ENCODE assay signal across 10 mouse cellular contexts in the genomic region with DNA sequence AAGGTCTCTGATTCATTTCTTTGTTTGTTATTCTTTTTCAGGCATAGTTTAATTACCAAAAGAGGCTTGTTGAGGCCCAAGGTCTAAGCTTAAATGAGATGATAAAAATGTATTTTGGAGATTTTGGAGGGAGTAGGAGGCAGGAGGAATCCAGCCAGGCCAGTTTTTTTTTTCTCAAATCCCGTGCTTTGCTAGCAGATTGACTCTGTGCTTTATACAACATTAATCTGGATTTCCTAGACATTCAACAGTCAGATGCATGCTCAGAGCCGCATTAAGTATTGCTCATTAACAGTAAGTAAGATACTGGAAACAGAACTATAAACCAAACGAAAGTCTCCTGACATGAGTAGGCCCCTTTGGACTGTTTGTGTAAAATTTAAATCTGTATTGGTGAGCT.
DNase-seq lines count a peak whose midpoint lies in the region; ATAC-seq and TF ChIP-seq lines count a peak whose summit lies in the region.
"Had no signal": no experiment of that assay in that cellular context is flagged by ENCODE, and none has a peak within 500 bp of the region (broad histone marks: within the 10 kb centered on the region; RNA-seq: fewer than 3 reads in every experiment).

No protein-coding gene starts in this region.

- H3K4me2 ChIP-seq in kidney, postnatal 0 days (ENCODE audit: low read length), result no peak overlapping the region
- no peak overlapping the region for H3K4me2 ChIP-seq in embryonic facial prominence, embryonic 14.5 days (ENCODE audit: low read depth, low read length)
- no peak overlapping the region for H3K4me2 ChIP-seq in hindbrain, embryonic 11.5 days (replicated peaks; ENCODE audit: low read depth, low read length)
- no peak overlapping the region for H3K4me2 ChIP-seq in midbrain, postnatal 0 days (ENCODE audit: low read depth, low read length, poor library complexity, severe bottlenecking)
- H3K4me2 ChIP-seq: liver, embryonic 15.5 days had no signal

- no peaks in the 10 kb centered on the region for H3K36me3 ChIP-seq in kidney, postnatal 0 days (ENCODE audit: insufficient read depth, low read length)
- no peaks in the 10 kb centered on the region for H3K36me3 ChIP-seq in embryonic facial prominence, embryonic 14.5 days (ENCODE audit: control insufficient read depth, insufficient read depth, low read length)
- H3K36me3 ChIP-seq in hindbrain, embryonic 11.5 days (ENCODE audit: control insufficient read depth, insufficient read depth, low read length), result no peaks in the 10 kb centered on the region
- H3K36me3 ChIP-seq in midbrain, postnatal 0 days (ENCODE audit: insufficient read depth, low read length), result no peaks in the 10 kb centered on the region
- H3K36me3 ChIP-seq: liver, embryonic 15.5 days had no signal

- WGBS in kidney, postnatal 0 days, result 28% methylated on average over 3 of the region's 3 CpGs
- WGBS in embryonic facial prominence, embryonic 14.5 days, result 19% methylated on average over 3 of the region's 3 CpGs
- WGBS in hindbrain, embryonic 11.5 days, result 52% methylated on average over 3 of the region's 3 CpGs
- 9% methylated on average over 3 of the region's 3 CpGs for WGBS in midbrain, postnatal 0 days
- WGBS in cerebellum, adult 2 months, result 65% methylated on average over 3 of the region's 3 CpGs

- no peaks in the 10 kb centered on the region for H3K4me1 ChIP-seq in kidney, postnatal 0 days (replicated peaks; ENCODE audit: insufficient read depth, low read length)
- peaks cover 10% of the 10 kb centered on the region for H3K4me1 ChIP-seq in embryonic facial prominence, embryonic 14.5 days (ENCODE audit: control insufficient read depth, insufficient read depth, low read length)
- H3K4me1 ChIP-seq in hindbrain, embryonic 11.5 days (replicated peaks; ENCODE audit: control insufficient read depth, insufficient read depth, low read length), result 0 out of 2 replicates have a peak, but pooled peaks cover 2% of the 10 kb centered on the region
- no peaks in the 10 kb centered on the region; the same call in 1 of the 2 replicates for H3K4me1 ChIP-seq in midbrain, postnatal 0 days (ENCODE audit: insufficient read depth, low read length)
- no peaks in the 10 kb centered on the region for H3K4me1 ChIP-seq in cerebellum, adult 2 months (ENCODE audit: control insufficient read depth, insufficient read depth, low read length)
- H3K4me1 ChIP-seq: liver, embryonic 15.5 days had no signal

- TF ChIP-seq POLR2A in cerebellum, adult 2 months (IDR thresholded peaks at IDR 0.05; ENCODE audit: borderline replicate concordance, insufficient read depth, low read length), result no peak

- no peak overlapping the region for H3K9ac ChIP-seq in kidney, postnatal 0 days (ENCODE audit: low read depth, low read length)
- no peak overlapping the region for H3K9ac ChIP-seq in embryonic facial prominence, embryonic 14.5 days (ENCODE audit: low read depth, low read length)
- no peak overlapping the region for H3K9ac ChIP-seq in hindbrain, embryonic 11.5 days (ENCODE audit: low read depth, low read length)
- no peak overlapping the region; the same call in 1 of the 2 replicates for H3K9ac ChIP-seq in midbrain, postnatal 0 days (replicated peaks; ENCODE audit: low read length, poor library complexity, severe bottlenecking)
- H3K9ac ChIP-seq: liver, embryonic 15.5 days had no signal

- DNase-seq in kidney, postnatal 0 days (ENCODE audit: low spot score), result peak; percentile 30
- DNase-seq in kidney, adult 9 months, result no peak
- DNase-seq in embryonic facial prominence, embryonic 14.5 days (ENCODE audit: low spot score), result peak; percentile 33
- no peak for DNase-seq in hindbrain, embryonic 11.5 days (ENCODE audit: low spot score)
- DNase-seq in midbrain, postnatal 0 days (ENCODE audit: low spot score), result peak; percentile 26
- no peak for DNase-seq in spleen, adult 18-20 months
- no peak for DNase-seq in adrenal gland, postnatal 36 days
- no peak for DNase-seq in cerebellum, adult 2 months
- DNase-seq: thymus, postnatal 36 days had no signal

- ATAC-seq in kidney, postnatal 0 days (replicated peaks; ENCODE audit: low FRiP score, low read depth), result no peak
- ATAC-seq in embryonic facial prominence, embryonic 14.5 days (ENCODE audit: low read depth), result no peak
- peak; percentile 35; the same call in 1 of the 2 replicates for ATAC-seq in hindbrain, embryonic 11.5 days (ENCODE audit: low FRiP score)
- ATAC-seq in midbrain, postnatal 0 days (ENCODE audit: low FRiP score), result peak; percentile 20; the same call in 1 of the 2 replicates

- H3K4me3 ChIP-seq in kidney, postnatal 0 days (replicated peaks; ENCODE audit: low read depth, low read length), result no peak overlapping the region
- H3K4me3 ChIP-seq in embryonic facial prominence, embryonic 14.5 days (ENCODE audit: low read depth, low read length), result no peak overlapping the region
- no peak overlapping the region for H3K4me3 ChIP-seq in hindbrain, embryonic 11.5 days (ENCODE audit: low read depth, low read length)
- H3K4me3 ChIP-seq in midbrain, postnatal 0 days (ENCODE audit: low read depth, low read length), result no peak overlapping the region
- no peak overlapping the region for H3K4me3 ChIP-seq in cerebellum, adult 2 months (replicated peaks; ENCODE audit: insufficient read depth, low read depth, low read length)
- H3K4me3 ChIP-seq: liver, embryonic 15.5 days had no signal

- TF ChIP-seq CTCF in kidney, postnatal 0 days (IDR thresholded peaks at IDR 0.05; ENCODE audit: low read depth), result no peak
- no peak for TF ChIP-seq CTCF in midbrain, postnatal 0 days (IDR thresholded peaks at IDR 0.05)
- TF ChIP-seq CTCF in cerebellum, adult 2 months (IDR thresholded peaks at IDR 0.05; ENCODE audit: borderline replicate concordance, insufficient read depth, low read depth, low read length), result no peak

- no peak overlapping the region for H3K27ac ChIP-seq in kidney, postnatal 0 days
- peak overlapping the region; percentile 75 for H3K27ac ChIP-seq in embryonic facial prominence, embryonic 14.5 days (replicated peaks; ENCODE audit: low read depth, low read length)
- peak overlapping the region; percentile 43; the same call in 1 of the 2 replicates for H3K27ac ChIP-seq in hindbrain, embryonic 11.5 days (ENCODE audit: low read depth, low read length)
- peak overlapping the region; percentile 62 for H3K27ac ChIP-seq in midbrain, postnatal 0 days (ENCODE audit: low read depth, low read length)
- no peak overlapping the region for H3K27ac ChIP-seq in cerebellum, adult 2 months (ENCODE audit: insufficient read depth, low read length)
- H3K27ac ChIP-seq: liver, embryonic 15.5 days had no signal

- no peaks in the 10 kb centered on the region for H3K27me3 ChIP-seq in kidney, postnatal 0 days (ENCODE audit: insufficient read depth, low read length)
- no peaks in the 10 kb centered on the region for H3K27me3 ChIP-seq in embryonic facial prominence, embryonic 14.5 days (replicated peaks; ENCODE audit: control insufficient read depth, insufficient read depth, low read length)
- no peaks in the 10 kb centered on the region for H3K27me3 ChIP-seq in hindbrain, embryonic 11.5 days (ENCODE audit: control insufficient read depth, insufficient read depth, low read length)
- no peaks in the 10 kb centered on the region for H3K27me3 ChIP-seq in midbrain, postnatal 0 days (ENCODE audit: insufficient read depth, low read length)
- no peaks in the 10 kb centered on the region for H3K27me3 ChIP-seq in cerebellum, adult 2 months (ENCODE audit: control insufficient read depth, insufficient read depth, low read length)
- H3K27me3 ChIP-seq: liver, embryonic 15.5 days had no signal

- no peaks in the 10 kb centered on the region for H3K9me3 ChIP-seq in kidney, postnatal 0 days (replicated peaks; ENCODE audit: low read length)
- no peaks in the 10 kb centered on the region for H3K9me3 ChIP-seq in embryonic facial prominence, embryonic 14.5 days (ENCODE audit: control insufficient read depth, low read length)
- H3K9me3 ChIP-seq in hindbrain, embryonic 11.5 days (ENCODE audit: control insufficient read depth, low read length), result no peaks in the 10 kb centered on the region
- no peaks in the 10 kb centered on the region for H3K9me3 ChIP-seq in midbrain, postnatal 0 days (ENCODE audit: low read length)
- H3K9me3 ChIP-seq: liver, embryonic 15.5 days had no signal

Comparison
In these comparisons a context has a peak if more than half of its experiments do, and no peak if none do; other contexts are left out.
1. DNase-seq: peak in kidney, postnatal 0 days (single experiment), embryonic facial prominence, embryonic 14.5 days (single experiment) and midbrain, postnatal 0 days (single experiment); none in kidney, adult 9 months (single experiment), hindbrain, embryonic 11.5 days (single experiment), spleen, adult 18-20 months (0 of 2), adrenal gland, postnatal 36 days (0 of 2) and cerebellum, adult 2 months (0 of 2).
2. ATAC-seq: peak in hindbrain, embryonic 11.5 days (single experiment) and midbrain, postnatal 0 days (single experiment); none in kidney, postnatal 0 days (single experiment) and embryonic facial prominence, embryonic 14.5 days (single experiment).
3. H3K27ac ChIP-seq: peak in embryonic facial prominence, embryonic 14.5 days (single experiment), hindbrain, embryonic 11.5 days (single experiment) and midbrain, postnatal 0 days (single experiment); none in kidney, postnatal 0 days (single experiment) and cerebellum, adult 2 months (single experiment).